Mouse (Mus musculus) brain, embryonic 14.5 days (tissue): Measurements from ENCODE around the gene Gm10337. TPM values are rescaled to one million over a fixed set of nuclear protein-coding genes. Genes with fewer than 3 reads are reported as not detected.

Source experiments
- DNase-seq: peaks from one replicate; pipeline ENCODE4 v3.0.0-alpha.2; 2011; ENCODE audit warnings: low read depth
- CTCF ChIP-seq: fragments of 200-500 bp; IDR thresholded peaks from 2 replicates; pipeline ENCODE4 v1.5.1; 2012; ENCODE audit warnings: inconsistent platforms, mild to moderate bottlenecking, moderate library complexity, borderline replicate concordance; ENCODE audit not compliant: insufficient read depth, insufficient read length; ENCODE audit errors: extremely low read depth
- POLR2A ChIP-seq: fragments of 200-500 bp; IDR thresholded peaks from 2 replicates; pipeline ENCODE4 v1.6.1; 2012; ENCODE audit warnings: mild to moderate bottlenecking, inconsistent platforms, borderline replicate concordance; ENCODE audit not compliant: poor library complexity, insufficient read depth, insufficient read length, severe bottlenecking; ENCODE audit errors: extremely low read depth
- polyA plus RNA-seq: library from polyadenylated mRNA; depleted of rRNA; stranded (reverse); fragments of >200 nt; gene quantifications from 2 replicates; pipeline ENCODE4 v1.2.3, GENCODE M21; 2012

Gene Gm10337
- polyA plus RNA-seq, 1 experiment: not detected

DNA sequence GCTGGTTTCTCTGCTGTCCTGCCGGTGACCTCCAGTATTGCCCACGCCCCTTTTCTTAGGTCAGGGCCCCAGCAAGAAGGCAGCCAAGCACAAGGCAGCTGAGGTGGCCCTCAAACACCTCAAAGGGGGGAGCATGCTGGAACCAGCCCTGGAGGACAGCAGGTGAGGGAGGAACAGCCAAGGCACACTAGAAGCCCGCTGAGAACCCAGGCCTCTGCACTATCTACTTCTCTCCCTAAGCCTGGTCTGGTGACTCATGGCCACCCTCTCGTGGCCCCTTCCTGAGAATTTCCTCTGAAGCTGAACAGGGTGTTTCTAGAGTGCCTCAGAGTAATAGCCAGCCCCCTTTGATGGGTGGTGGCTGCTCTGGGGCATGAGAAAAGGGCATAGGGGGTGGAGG is 16.9 kb downstream of the Gm10337 start:
- TF ChIP-seq POLR2A (no peak), CTCF (no peak)
- no peak for DNase-seq

DNA sequence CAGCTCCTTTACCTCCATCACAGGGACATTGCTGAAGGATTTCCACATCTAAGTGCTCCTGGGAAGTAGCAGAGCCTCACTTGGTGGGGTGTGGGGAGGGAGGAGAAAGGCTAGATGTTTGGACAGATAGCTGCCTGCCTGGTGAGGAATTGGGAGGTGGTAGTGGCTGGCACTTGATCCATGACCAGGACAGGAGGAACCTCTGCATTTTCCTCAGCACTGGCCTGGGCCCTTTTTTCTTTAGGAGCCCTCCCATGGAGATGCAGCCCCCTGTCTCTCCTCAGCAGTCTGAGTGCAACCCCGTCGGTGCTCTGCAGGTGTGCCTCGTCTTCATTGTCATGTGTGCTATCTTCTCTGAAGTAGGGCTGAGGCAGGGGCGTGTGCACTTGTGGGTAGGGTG is 18.0 kb downstream of the Gm10337 start:
- TF ChIP-seq POLR2A: no peak
- no peak for TF ChIP-seq CTCF
- DNase-seq: no peak

DNA sequence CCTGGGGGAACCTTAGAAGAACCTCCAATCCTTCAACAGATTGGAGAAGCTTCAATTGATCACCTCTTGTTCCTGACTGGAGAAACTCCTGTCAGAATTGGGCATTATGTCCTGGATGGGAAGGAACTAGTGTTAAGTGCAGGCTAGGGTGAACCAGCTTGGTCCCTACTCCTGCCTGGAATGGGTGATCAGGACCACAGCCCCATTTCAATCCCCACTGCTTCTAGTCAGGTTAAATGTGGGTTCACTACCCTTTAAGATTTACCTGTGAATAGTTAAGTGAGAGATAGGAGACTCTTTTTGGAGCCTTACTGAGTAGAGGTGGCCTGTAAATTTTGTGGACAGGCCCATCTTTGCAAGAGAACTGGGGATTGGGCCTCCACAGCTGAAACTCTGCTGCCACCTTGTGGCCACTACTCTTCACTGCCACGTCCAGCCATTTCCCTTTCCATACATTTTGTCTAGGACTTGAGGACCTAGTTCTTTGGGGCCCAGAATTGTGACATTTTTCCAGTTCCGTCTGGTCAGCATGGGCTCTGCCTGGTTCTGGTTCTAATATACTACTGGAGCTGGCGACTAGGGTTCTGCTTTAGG is 21.5 kb downstream of the Gm10337 start, which contains the start of gene Npff:
Npff (minus strand) TSS at position 51 of the 594 bp plus-strand sequence.
- peak; percentile 85 for DNase-seq
- TF ChIP-seq CTCF (peak; percentile 95), POLR2A (no peak)

DNA sequence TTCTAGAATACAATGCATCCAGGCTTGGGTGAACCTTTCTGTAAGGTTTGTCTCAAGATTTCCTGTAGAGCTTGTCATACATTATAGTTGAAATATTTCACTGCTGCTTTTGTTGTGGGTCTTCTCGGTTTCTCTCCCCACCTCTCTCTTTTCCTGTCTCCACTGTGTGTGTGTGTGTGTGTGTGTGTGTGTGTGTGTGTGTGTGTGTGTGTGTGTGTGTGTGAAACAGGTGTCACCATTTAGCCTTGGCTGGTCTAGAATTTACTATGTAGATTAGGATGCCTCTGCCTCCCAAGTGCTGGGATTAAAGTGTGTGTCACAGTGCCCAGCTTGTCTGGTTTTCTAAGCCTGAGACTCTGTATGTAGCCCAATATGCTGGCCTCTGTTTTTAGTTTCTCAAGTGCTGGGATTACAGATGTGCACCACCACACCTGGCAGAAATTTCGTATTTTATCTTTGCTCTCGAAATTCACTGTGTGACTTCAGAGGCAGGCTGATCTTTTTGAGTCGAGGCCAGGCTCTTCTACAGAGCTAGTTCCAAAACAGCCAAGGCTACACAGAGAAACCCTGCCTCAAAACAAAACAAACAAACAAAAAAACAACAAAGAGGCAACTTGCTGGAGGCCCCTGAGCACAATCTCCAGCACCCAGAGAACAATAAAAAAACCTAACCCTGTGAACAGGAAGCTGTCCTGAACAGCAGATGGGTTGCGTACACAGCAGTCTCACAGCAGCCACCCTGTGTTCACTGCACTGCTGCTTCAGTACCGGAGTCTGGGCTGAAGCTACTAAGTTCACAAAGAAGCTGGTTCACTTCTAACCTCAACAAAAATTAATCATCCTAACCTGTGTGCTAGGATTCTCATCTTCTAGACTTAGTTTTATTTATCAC is 22.8 kb downstream of the Gm10337 start:
- DNase-seq: no peak
- no peak for TF ChIP-seq POLR2A
- TF ChIP-seq CTCF: no peak

DNA sequence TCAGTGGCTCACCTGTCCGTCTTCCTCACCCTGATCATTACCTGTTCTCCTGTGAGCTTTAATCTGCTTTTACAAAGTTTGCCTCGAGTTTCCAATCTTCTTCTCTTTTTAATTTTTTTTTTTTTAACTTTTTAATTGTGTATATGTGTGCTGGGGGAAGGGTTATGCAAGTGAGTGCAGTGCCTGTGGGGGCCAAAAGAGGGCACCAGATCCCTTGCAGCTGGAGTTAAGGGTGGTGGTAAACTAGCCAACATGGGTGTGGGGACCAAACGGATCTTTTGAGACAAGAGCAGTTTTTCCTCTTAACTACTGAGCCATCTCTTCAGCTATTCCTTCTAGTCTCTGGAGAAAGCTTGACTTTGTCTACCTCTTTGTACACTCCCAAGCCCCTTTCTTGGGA is 24.4 kb downstream of the Gm10337 start:
- TF ChIP-seq CTCF: peak; percentile 46; the same call in 1 of the 2 replicates
- TF ChIP-seq POLR2A: no peak
- DNase-seq: peak; percentile 22

DNA sequence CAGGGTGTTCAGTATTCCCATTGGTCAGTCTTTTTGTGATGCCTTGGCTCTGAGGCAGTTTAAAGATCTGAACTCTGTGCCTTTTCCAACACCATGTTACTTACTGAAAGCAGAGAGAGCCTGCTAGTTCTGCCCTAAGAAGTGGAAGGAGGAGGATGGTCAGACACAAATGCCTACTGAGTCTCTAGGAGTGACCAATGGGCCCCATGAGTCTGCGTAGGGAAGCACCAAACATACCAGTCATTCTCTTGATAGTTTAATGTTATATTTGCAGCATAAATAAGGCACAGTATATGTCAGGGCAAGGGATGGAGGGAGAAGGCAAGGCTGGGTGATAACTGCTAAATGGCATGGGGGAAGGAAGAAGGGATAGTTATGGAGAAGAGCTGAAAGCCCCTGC is 24.9 kb downstream of the Gm10337 start:
- TF ChIP-seq CTCF: no peak
- no peak for TF ChIP-seq POLR2A
- no peak for DNase-seq

DNA sequence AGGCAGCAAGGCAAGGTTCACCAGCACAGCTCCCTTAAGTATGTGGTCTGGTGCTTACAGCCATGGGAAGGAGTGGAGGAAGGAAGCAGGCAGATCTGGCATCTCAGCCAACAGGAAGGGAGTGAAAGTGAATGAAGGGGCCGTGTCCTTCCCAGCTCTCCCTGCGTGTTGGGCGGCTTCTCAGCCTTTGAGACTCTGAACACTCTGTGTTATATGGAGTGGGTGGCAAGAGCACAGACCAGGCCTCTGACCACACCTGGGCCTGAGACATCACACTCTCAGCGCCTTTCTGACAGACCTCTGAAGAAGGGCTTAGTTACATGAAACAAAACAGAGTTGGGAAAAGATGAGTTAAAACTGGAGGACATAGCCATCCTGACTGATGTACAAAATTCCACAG is 27.0 kb downstream of the Gm10337 start:
- DNase-seq: no peak
- TF ChIP-seq POLR2A (no peak), CTCF (no peak)

DNA sequence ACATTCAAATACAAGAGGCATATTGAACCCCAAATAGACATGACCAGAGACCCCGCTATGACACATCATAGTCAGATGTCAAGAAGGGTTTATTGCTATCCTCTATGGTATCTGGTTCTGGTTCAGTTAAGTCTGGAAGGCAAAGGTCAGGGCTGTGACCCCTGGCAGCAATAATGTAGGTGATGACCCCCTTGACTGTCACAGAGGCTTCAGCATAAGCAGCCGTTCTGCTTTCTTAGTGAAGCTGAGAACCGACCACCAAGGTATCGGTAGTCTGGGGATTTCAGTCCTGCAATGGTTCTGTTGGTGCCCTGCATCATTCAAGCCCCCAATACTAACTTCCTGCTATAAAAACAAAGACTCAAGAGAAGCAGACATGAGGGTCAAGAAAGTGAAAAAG is 28.1 kb downstream of the Gm10337 start:
- no peak for TF ChIP-seq POLR2A
- TF ChIP-seq CTCF: no peak
- DNase-seq: no peak

DNA sequence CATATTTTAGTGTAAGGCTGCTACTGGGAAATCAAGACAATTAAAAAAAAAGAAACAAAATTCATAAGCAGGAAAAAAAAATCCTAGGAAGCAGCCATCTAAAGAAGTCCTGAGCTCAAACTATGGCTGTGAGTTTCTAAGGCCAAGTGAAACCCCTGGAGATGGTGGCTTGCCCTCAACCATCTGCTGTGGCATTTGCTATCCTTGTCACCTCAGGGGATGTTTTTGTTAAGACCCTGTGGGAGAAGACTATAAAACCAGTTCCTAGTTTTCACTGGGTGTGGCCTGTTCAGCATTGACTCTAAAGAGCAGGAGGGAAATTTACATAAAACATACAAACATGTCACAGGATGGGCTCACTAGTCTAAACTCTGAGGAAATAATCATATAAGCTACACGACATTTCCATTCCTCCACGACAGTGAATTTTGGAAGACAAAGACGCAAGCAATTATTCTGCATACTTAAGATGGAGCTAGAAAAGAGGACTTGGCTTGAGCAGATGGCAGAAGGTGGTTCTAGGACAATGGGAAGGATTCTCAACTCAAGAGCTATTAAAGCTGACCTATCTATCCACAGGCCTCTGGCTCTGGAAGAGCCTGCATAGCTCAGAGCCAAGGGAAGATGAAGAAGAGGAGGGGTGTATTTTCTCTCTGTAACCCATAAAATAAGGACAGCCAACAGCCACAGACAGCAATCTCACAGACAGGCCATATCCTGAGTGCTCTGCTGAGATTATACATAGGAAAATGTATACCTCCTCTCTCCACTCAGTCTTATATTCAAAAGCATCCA is 28.8 kb downstream of the Gm10337 start:
- DNase-seq: no peak
- no peak for TF ChIP-seq POLR2A

DNA sequence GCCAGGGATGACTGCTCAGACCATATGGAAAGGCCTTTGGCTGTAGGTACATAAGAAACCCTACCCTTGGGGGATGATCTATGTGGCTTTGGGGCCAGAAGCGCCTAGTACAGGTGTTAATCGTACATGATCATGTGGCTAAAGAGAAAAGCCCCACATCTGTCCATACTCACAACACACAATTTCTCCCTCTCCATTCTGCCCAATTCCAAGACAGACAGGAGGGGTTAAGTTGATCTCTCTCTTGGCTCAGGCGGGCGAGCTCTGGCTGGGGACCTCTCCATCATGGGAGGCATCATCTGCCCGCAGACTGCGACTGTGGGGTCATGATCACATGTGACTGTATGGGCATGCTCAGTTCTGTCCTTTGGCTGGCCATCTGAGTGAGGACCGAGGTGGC is 30.4 kb downstream of the Gm10337 start:
- no peak for DNase-seq
- no peak for TF ChIP-seq POLR2A
- no peak for TF ChIP-seq CTCF

DNA sequence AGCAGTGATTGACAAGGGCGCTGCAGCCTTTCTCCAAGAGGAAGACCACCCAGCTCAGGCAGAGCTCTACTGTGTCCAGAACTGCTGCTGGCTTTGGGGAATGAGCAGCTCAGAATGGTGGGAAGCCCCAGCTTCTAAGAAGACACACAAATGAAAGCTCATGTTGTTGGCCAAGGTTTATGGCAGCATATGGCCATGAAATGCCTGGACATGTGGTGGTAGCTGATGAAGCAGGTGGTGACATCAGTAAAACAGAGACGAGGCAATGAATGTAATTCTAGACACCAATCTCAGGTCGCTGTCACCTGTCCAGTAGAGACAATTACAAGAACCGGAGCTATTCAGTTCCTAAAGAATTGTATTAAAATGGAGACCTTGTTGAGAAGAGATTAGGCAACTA is 41.3 kb downstream of the Gm10337 start:
- no peak for TF ChIP-seq CTCF
- no peak for TF ChIP-seq POLR2A
- peak; percentile 66 for DNase-seq
